8 mouse cellular contexts compared by ENCODE assay signal in genomic region chr2:124610586-124611105, GRCm38 (mm10).
DNase-seq lines count a peak whose midpoint lies in the region; ATAC-seq and TF ChIP-seq lines count a peak whose summit lies in the region.

No protein-coding gene starts in this region.

- no peak for TF ChIP-seq POLR2A in brain, embryonic 14.5 days (IDR thresholded peaks at IDR 0.05; ENCODE audit: borderline replicate concordance, extremely low read depth, insufficient read depth, insufficient read length, poor library complexity, severe bottlenecking)

- H3K4me2 ChIP-seq in kidney, embryonic 15.5 days = peak overlapping the region; percentile 87

- peak overlapping the region; percentile 96 for H3K27ac ChIP-seq in kidney, embryonic 15.5 days
- H3K27ac ChIP-seq in hindbrain, embryonic 10.5 days = peak overlapping the region; percentile 92

- intact Hi-C loops in left cerebral cortex, postnatal 4 days (cut with DNase I) = loop anchor here (5.0 kb wide), 2 partner anchors 317 to 508 kb away; no protein-coding TSS in a partner anchor

- H3K9me3 ChIP-seq in kidney, embryonic 15.5 days (replicated peaks) = no peaks in the 10 kb centered on the region
- no peaks in the 10 kb centered on the region for H3K9me3 ChIP-seq in hindbrain, embryonic 10.5 days

- no peaks in the 10 kb centered on the region for H3K27me3 ChIP-seq in kidney, embryonic 15.5 days
- H3K27me3 ChIP-seq in hindbrain, embryonic 10.5 days (ENCODE audit: insufficient read depth, poor library complexity, severe bottlenecking) = peaks cover 41% of the 10 kb centered on the region

- WGBS in kidney, embryonic 15.5 days = 0% methylated on average over 39 of the region's 39 CpGs
- WGBS in hindbrain, embryonic 10.5 days = under 1% methylated on average over 39 of the region's 39 CpGs

- peak overlapping the region; percentile 71 for H3K4me3 ChIP-seq in kidney, embryonic 15.5 days (replicated peaks)
- peak overlapping the region; percentile 85 for H3K4me3 ChIP-seq in hindbrain, embryonic 10.5 days

- peaks cover 41% of the 10 kb centered on the region for H3K4me1 ChIP-seq in kidney, embryonic 15.5 days
- peaks cover 67% of the 10 kb centered on the region for H3K4me1 ChIP-seq in hindbrain, embryonic 10.5 days (replicated peaks)

- DNase-seq in kidney, postnatal 10 days = no peak
- peak; percentile 62 for DNase-seq in brain, embryonic 14.5 days (ENCODE audit: low read depth)
- no peak for DNase-seq in hindbrain, embryonic 10.5 days (ENCODE audit: low spot score)
- DNase-seq in left cerebral cortex, postnatal 4 days = no peak
- no peak for DNase-seq in layer of hippocampus, postnatal 25 days (ENCODE audit: extremely low spot score in 1 of 2, low spot score in 1 of 2)

- no peak for TF ChIP-seq CTCF in brain, embryonic 14.5 days (IDR thresholded peaks at IDR 0.05; ENCODE audit: borderline replicate concordance, extremely low read depth, insufficient read depth, insufficient read length)

- no peaks in the 10 kb centered on the region for H3K36me3 ChIP-seq in kidney, embryonic 15.5 days
- H3K36me3 ChIP-seq in hindbrain, embryonic 10.5 days = no peaks in the 10 kb centered on the region

- H3K9ac ChIP-seq in kidney, embryonic 15.5 days = peak overlapping the region; percentile 73

- no peak for ATAC-seq in kidney, embryonic 15.5 days (replicated peaks; ENCODE audit: low FRiP score)
- ATAC-seq in megakaryocyte-erythroid progenitor cell, adult 5-6 weeks (replicated peaks; ENCODE audit: low FRiP score, low TSS enrichment, poor library complexity, severe bottlenecking) = 0 out of 2 replicates have a peak, but pooled peaks have one; percentile 28
- ATAC-seq in inflammation-experienced regulatory T-cells, adult 6 months = no peak
